Mouse (Mus musculus): ENCODE measurements around the gene Smim27. TPM values are rescaled to one million over a fixed set of nuclear protein-coding genes. Genes with fewer than 3 reads are reported as not detected.

Smim27 gene
- 27.4 and 28.9 TPM in 2 replicates for polyA plus RNA-seq (2015; fragmentation: Nextera tagmentation; extraction: Ambion mirVana)

GRCm38 (mm10) chr4:40269430-40270032 lies at the start of gene Smim27, which contains the start of gene Topors:
Gene Smim27, plus strand, starts transcription at chr4:40269579.
Gene Topors, minus strand, starts transcription at chr4:40269850.
- no peaks in the 10 kb centered on the region for H3K27me3 ChIP-seq (replicated peaks; ENCODE audit: control insufficient read depth, insufficient read depth, low read length)

GRCm38 (mm10) chr4:40220437-40220836 lies 48.9 kb upstream of the Smim27 start:
- ATAC-seq: no peak
- H3K9me3 ChIP-seq (ENCODE audit: control insufficient read depth, low read length): no peaks in the 10 kb centered on the region
- 30% methylated on average over 12 of the region's 12 CpGs for WGBS
- no peak overlapping the region for H3K9ac ChIP-seq (ENCODE audit: low read depth, low read length)
- no peak overlapping the region for H3K4me2 ChIP-seq (ENCODE audit: low read depth, low read length)
- no peaks in the 10 kb centered on the region for H3K36me3 ChIP-seq (ENCODE audit: control insufficient read depth, insufficient read depth, low read length)
- H3K27me3 ChIP-seq (replicated peaks; ENCODE audit: control insufficient read depth, insufficient read depth, low read length): no peaks in the 10 kb centered on the region
- no peak overlapping the region for H3K27ac ChIP-seq (ENCODE audit: low read length)
- H3K4me3 ChIP-seq (ENCODE audit: low read length): no peak overlapping the region
- peaks cover 9% of the 10 kb centered on the region; the same call in 1 of the 2 replicates for H3K4me1 ChIP-seq (ENCODE audit: control insufficient read depth, insufficient read depth, low read length)

More at GRCm38 (mm10) chr4:40269430-40270032, at the start of gene Smim27, which contains the start of gene Topors:
- Histone ChIP-seq H3K4me2 (ENCODE audit: low read depth, low read length) (peak within 1 kb of the TSS; percentile 88), H3K9me3 (ENCODE audit: control insufficient read depth, low read length) (no peaks in the 10 kb centered on the region), H3K27ac (ENCODE audit: low read length) (peak within 1 kb of the TSS; percentile 100), H3K9ac (ENCODE audit: low read depth, low read length) (peak within 1 kb of the TSS; percentile 94), H3K4me1 (ENCODE audit: control insufficient read depth, insufficient read depth, low read length) (peaks cover 18% of the 10 kb centered on the region), H3K36me3 (ENCODE audit: control insufficient read depth, insufficient read depth, low read length) (no peaks in the 10 kb centered on the region), H3K4me3 (ENCODE audit: low read length) (peak within 1 kb of the TSS; percentile 83)
- WGBS: under 1% methylated on average over 38 of the region's 38 CpGs
- ATAC-seq: peak; percentile 95

GRCm38 (mm10) chr4:40221004-40221760 lies 48.2 kb upstream of the Smim27 start:
- H3K9me3 ChIP-seq (ENCODE audit: control insufficient read depth, low read length): no peaks in the 10 kb centered on the region
- H3K27ac ChIP-seq (ENCODE audit: low read length): no peak overlapping the region
- no peaks in the 10 kb centered on the region for H3K27me3 ChIP-seq (replicated peaks; ENCODE audit: control insufficient read depth, insufficient read depth, low read length)
- H3K36me3 ChIP-seq (ENCODE audit: control insufficient read depth, insufficient read depth, low read length): no peaks in the 10 kb centered on the region
- 0 out of 2 replicates have a peak overlapping the region, but pooled peaks have one; percentile 9 for H3K4me2 ChIP-seq (ENCODE audit: low read depth, low read length)
- peaks cover 9% of the 10 kb centered on the region; the same call in 1 of the 2 replicates for H3K4me1 ChIP-seq (ENCODE audit: control insufficient read depth, insufficient read depth, low read length)
- WGBS: 25% methylated on average over 14 of the region's 14 CpGs
- no peak overlapping the region for H3K9ac ChIP-seq (ENCODE audit: low read depth, low read length)
- no peak overlapping the region for H3K4me3 ChIP-seq (ENCODE audit: low read length)
- ATAC-seq: peak; percentile 52; the same call in 1 of the 2 replicates

GRCm38 (mm10) chr4:40221876-40222585 lies 47.3 kb upstream of the Smim27 start:
- Histone ChIP-seq H3K27me3 (replicated peaks; ENCODE audit: control insufficient read depth, insufficient read depth, low read length) (no peaks in the 10 kb centered on the region), H3K4me1 (ENCODE audit: control insufficient read depth, insufficient read depth, low read length) (peaks cover 9% of the 10 kb centered on the region; the same call in 1 of the 2 replicates), H3K36me3 (ENCODE audit: control insufficient read depth, insufficient read depth, low read length) (no peaks in the 10 kb centered on the region), H3K4me2 (ENCODE audit: low read depth, low read length) (no peak overlapping the region), H3K4me3 (ENCODE audit: low read length) (no peak overlapping the region), H3K9me3 (ENCODE audit: control insufficient read depth, low read length) (no peaks in the 10 kb centered on the region), H3K27ac (ENCODE audit: low read length) (no peak overlapping the region), H3K9ac (ENCODE audit: low read depth, low read length) (no peak overlapping the region)
- 40% methylated on average over 21 of the region's 21 CpGs for WGBS
- ATAC-seq: no peak

- Histone ChIP-seq H3K4me1 (ENCODE audit: control insufficient read depth, insufficient read depth, low read length) (peaks cover 1% of the 10 kb centered on the region; the same call in 1 of the 2 replicates), H3K27ac (ENCODE audit: low read length) (no peak overlapping the region), H3K4me3 (ENCODE audit: low read length) (no peak overlapping the region), H3K9ac (ENCODE audit: low read depth, low read length) (no peak overlapping the region), H3K36me3 (ENCODE audit: control insufficient read depth, insufficient read depth, low read length) (no peaks in the 10 kb centered on the region), H3K27me3 (replicated peaks; ENCODE audit: control insufficient read depth, insufficient read depth, low read length) (no peaks in the 10 kb centered on the region), H3K4me2 (ENCODE audit: low read depth, low read length) (no peak overlapping the region), H3K9me3 (ENCODE audit: control insufficient read depth, low read length) (no peaks in the 10 kb centered on the region)
- 57% methylated on average over 5 of the region's 5 CpGs for WGBS
- ATAC-seq: no peak
Observed at GRCm38 (mm10) chr4:40226095-40226494, 43.3 kb upstream of the Smim27 start.

GRCm38 (mm10) chr4:40227131-40227530 lies 42.2 kb upstream of the Smim27 start:
- no peak overlapping the region for H3K27ac ChIP-seq (ENCODE audit: low read length)
- 81% methylated on average over 11 of the region's 11 CpGs for WGBS
- H3K36me3 ChIP-seq (ENCODE audit: control insufficient read depth, insufficient read depth, low read length): no peaks in the 10 kb centered on the region
- H3K27me3 ChIP-seq (replicated peaks; ENCODE audit: control insufficient read depth, insufficient read depth, low read length): no peaks in the 10 kb centered on the region
- no peak overlapping the region for H3K4me3 ChIP-seq (ENCODE audit: low read length)
- ATAC-seq: no peak
- no peaks in the 10 kb centered on the region for H3K4me1 ChIP-seq (ENCODE audit: control insufficient read depth, insufficient read depth, low read length)
- H3K4me2 ChIP-seq (ENCODE audit: low read depth, low read length): no peak overlapping the region
- H3K9me3 ChIP-seq (ENCODE audit: control insufficient read depth, low read length): no peaks in the 10 kb centered on the region
- no peak overlapping the region for H3K9ac ChIP-seq (ENCODE audit: low read depth, low read length)

- Histone ChIP-seq H3K36me3 (ENCODE audit: control insufficient read depth, insufficient read depth, low read length) (no peaks in the 10 kb centered on the region), H3K27me3 (replicated peaks; ENCODE audit: control insufficient read depth, insufficient read depth, low read length) (no peaks in the 10 kb centered on the region), H3K4me1 (ENCODE audit: control insufficient read depth, insufficient read depth, low read length) (no peaks in the 10 kb centered on the region), H3K4me2 (ENCODE audit: low read depth, low read length) (no peak overlapping the region), H3K4me3 (ENCODE audit: low read length) (no peak overlapping the region), H3K27ac (ENCODE audit: low read length) (no peak overlapping the region), H3K9me3 (ENCODE audit: control insufficient read depth, low read length) (no peaks in the 10 kb centered on the region), H3K9ac (ENCODE audit: low read depth, low read length) (no peak overlapping the region)
- no peak for ATAC-seq
- 84% methylated on average over 7 of the region's 7 CpGs for WGBS
Observed at GRCm38 (mm10) chr4:40227886-40228285, 41.5 kb upstream of the Smim27 start.

GRCm38 (mm10) chr4:40229723-40230122 lies 39.7 kb upstream of the Smim27 start:
- H3K4me3 ChIP-seq (ENCODE audit: low read length): no peak overlapping the region
- no peaks in the 10 kb centered on the region for H3K27me3 ChIP-seq (replicated peaks; ENCODE audit: control insufficient read depth, insufficient read depth, low read length)
- H3K4me2 ChIP-seq (ENCODE audit: low read depth, low read length): no peak overlapping the region
- no peak for ATAC-seq
- H3K27ac ChIP-seq (ENCODE audit: low read length): no peak overlapping the region
- no peaks in the 10 kb centered on the region for H3K9me3 ChIP-seq (ENCODE audit: control insufficient read depth, low read length)
- WGBS: 95% methylated on average over 6 of the region's 6 CpGs
- peaks cover 2% of the 10 kb centered on the region; the same call in 1 of the 2 replicates for H3K36me3 ChIP-seq (ENCODE audit: control insufficient read depth, insufficient read depth, low read length)
- no peaks in the 10 kb centered on the region for H3K4me1 ChIP-seq (ENCODE audit: control insufficient read depth, insufficient read depth, low read length)
- H3K9ac ChIP-seq (ENCODE audit: low read depth, low read length): no peak overlapping the region

- Histone ChIP-seq H3K36me3 (ENCODE audit: control insufficient read depth, insufficient read depth, low read length) (peaks cover 2% of the 10 kb centered on the region; the same call in 1 of the 2 replicates), H3K9me3 (ENCODE audit: control insufficient read depth, low read length) (no peaks in the 10 kb centered on the region), H3K4me3 (ENCODE audit: low read length) (no peak overlapping the region), H3K27ac (ENCODE audit: low read length) (no peak overlapping the region), H3K4me2 (ENCODE audit: low read depth, low read length) (no peak overlapping the region), H3K4me1 (ENCODE audit: control insufficient read depth, insufficient read depth, low read length) (no peaks in the 10 kb centered on the region), H3K27me3 (replicated peaks; ENCODE audit: control insufficient read depth, insufficient read depth, low read length) (no peaks in the 10 kb centered on the region), H3K9ac (ENCODE audit: low read depth, low read length) (no peak overlapping the region)
- 91% methylated on average over 7 of the region's 7 CpGs for WGBS
- ATAC-seq: no peak
Observed at GRCm38 (mm10) chr4:40233062-40233664, 36.2 kb upstream of the Smim27 start.
